Mouse (Mus musculus) embryonic facial prominence, embryonic 13.5 days (tissue): Measurements from ENCODE around the gene Sec14l3. TPM values are rescaled to one million over a fixed set of nuclear protein-coding genes. Genes with fewer than 3 reads are reported as not detected.
A peak's percentile ranks its signal among the peaks of the same experiment; 100 is the strongest.

Experiments used
- ATAC-seq: fragments of 200-750 bp; cut with Nextera tagmentation; 2 replicates; pipeline ENCODE4 v1.8.0; 2017; ENCODE audit warnings: low read depth; ENCODE audit not compliant: insufficient number of reproducible peaks, insufficient read depth, low FRiP score, low TSS enrichment
- H3K27ac ChIP-seq: fragments of 300-500 bp; sonication (generic); 2 replicates; pipeline ENCODE4 v1.5.1; 2015; ENCODE audit warnings: moderate library complexity, mild to moderate bottlenecking, inconsistent platforms
- H3K27me3 ChIP-seq: fragments of 300-500 bp; sonication (generic); 2 replicates; pipeline ENCODE4 v1.6.1; 2015; ENCODE audit warnings: mild to moderate bottlenecking, inconsistent platforms
- H3K36me3 ChIP-seq: fragments of 300-500 bp; sonication (generic); 2 replicates; pipeline ENCODE4 v1.6.1; 2015; ENCODE audit warnings: mild to moderate bottlenecking, inconsistent platforms
- H3K4me1 ChIP-seq: fragments of 300-500 bp; sonication (generic); 2 replicates; pipeline ENCODE4 v1.6.1; 2015; ENCODE audit warnings: inconsistent platforms
- H3K4me2 ChIP-seq: fragments of 300-500 bp; sonication (generic); 2 replicates; pipeline ENCODE4 v1.6.1; 2015; ENCODE audit warnings: moderate library complexity, mild to moderate bottlenecking, inconsistent platforms
- H3K4me3 ChIP-seq: fragments of 300-500 bp; sonication (generic); 2 replicates; pipeline ENCODE4 v1.5.1; 2015; ENCODE audit warnings: mild to moderate bottlenecking, inconsistent platforms
- H3K9ac ChIP-seq: fragments of 300-500 bp; sonication (generic); 2 replicates; pipeline ENCODE4 v1.6.1; 2015; ENCODE audit warnings: mild to moderate bottlenecking, inconsistent platforms
- H3K9me3 ChIP-seq: fragments of 300-500 bp; sonication (generic); 2 replicates; pipeline ENCODE4 v1.6.1; 2016; ENCODE audit warnings: inconsistent platforms
- WGBS: fragments of 180-500 bp; shearing (Covaris S2); methylation state at CpG from one replicate; pipeline ENCODE4 v1.1.7; 2015; ENCODE audit warnings: mixed read lengths; 5-methylcytosine and 5-hydroxymethylcytosine counted together
- polyA plus RNA-seq: library from polyadenylated mRNA; unstranded; fragments of >200 nt; fragmentation: Nextera tagmentation; extraction: Ambion mirVana; gene quantifications from 2 replicates; pipeline ENCODE4 v1.2.1, GENCODE M21; 2015

Gene Sec14l3
- polyA plus RNA-seq, 1 experiment from 2014 or later: not detected

- Histone ChIP-seq H3K9ac (no peak overlapping the region), H3K27ac (no peak overlapping the region), H3K4me2 (no peak overlapping the region), H3K36me3 (no peaks in the 10 kb centered on the region), H3K4me3 (no peak overlapping the region), H3K4me1 (peaks cover 6% of the 10 kb centered on the region; the same call in 1 of the 2 replicates), H3K27me3 (peaks cover 4% of the 10 kb centered on the region; the same call in 1 of the 2 replicates), H3K9me3 (no peaks in the 10 kb centered on the region)
- 87% methylated on average over 4 of the region's 4 CpGs for WGBS
- ATAC-seq: no peak
Observed at GRCm38 (mm10) chr11:4062523-4062922, 2.1 kb upstream of the Sec14l3 start.

- Histone ChIP-seq H3K4me3 (no peak overlapping the region), H3K9me3 (no peaks in the 10 kb centered on the region), H3K27me3 (peaks cover 4% of the 10 kb centered on the region; the same call in 1 of the 2 replicates), H3K27ac (no peak overlapping the region), H3K36me3 (no peaks in the 10 kb centered on the region), H3K9ac (no peak overlapping the region), H3K4me2 (no peak overlapping the region), H3K4me1 (peaks cover 6% of the 10 kb centered on the region; the same call in 1 of the 2 replicates)
- ATAC-seq: no peak
- WGBS: 27% methylated on average over 6 of the region's 6 CpGs
Observed at GRCm38 (mm10) chr11:4062981-4063380, 1.7 kb upstream of the Sec14l3 start.

GRCm38 (mm10) chr11:4069664-4070063 lies 5.0 kb downstream of the Sec14l3 start:
- H3K36me3 ChIP-seq: no peaks in the 10 kb centered on the region
- no peak for ATAC-seq
- H3K4me2 ChIP-seq: no peak overlapping the region
- H3K4me1 ChIP-seq: no peaks in the 10 kb centered on the region
- H3K9ac ChIP-seq: no peak overlapping the region
- peaks cover 4% of the 10 kb centered on the region; the same call in 1 of the 2 replicates for H3K27me3 ChIP-seq
- H3K9me3 ChIP-seq: no peaks in the 10 kb centered on the region
- no peak overlapping the region for H3K4me3 ChIP-seq
- no peak overlapping the region for H3K27ac ChIP-seq
- 61% methylated on average over 1 of the region's 1 CpGs for WGBS

GRCm38 (mm10) chr11:4076633-4077032 lies 12.0 kb downstream of the Sec14l3 start:
- no peaks in the 10 kb centered on the region for H3K9me3 ChIP-seq
- no peak overlapping the region for H3K27ac ChIP-seq
- no peaks in the 10 kb centered on the region for H3K27me3 ChIP-seq
- H3K9ac ChIP-seq: no peak overlapping the region
- WGBS: 10% methylated on average over 8 of the region's 8 CpGs
- no peak for ATAC-seq
- no peak overlapping the region for H3K4me3 ChIP-seq
- H3K36me3 ChIP-seq: no peaks in the 10 kb centered on the region
- H3K4me1 ChIP-seq: no peaks in the 10 kb centered on the region
- no peak overlapping the region for H3K4me2 ChIP-seq

GRCm38 (mm10) chr11:4078267-4078933 lies 13.8 kb downstream of the Sec14l3 start:
- H3K27ac ChIP-seq: no peak overlapping the region

GRCm38 (mm10) chr11:4080219-4080618 lies 15.6 kb downstream of the Sec14l3 start:
- Histone ChIP-seq H3K36me3 (no peaks in the 10 kb centered on the region), H3K4me3 (no peak overlapping the region), H3K27me3 (no peaks in the 10 kb centered on the region), H3K27ac (no peak overlapping the region), H3K4me1 (no peaks in the 10 kb centered on the region), H3K4me2 (no peak overlapping the region), H3K9ac (no peak overlapping the region), H3K9me3 (no peaks in the 10 kb centered on the region)
- ATAC-seq: no peak
- WGBS: 14% methylated on average over 4 of the region's 4 CpGs

More at GRCm38 (mm10) chr11:4078267-4078933, 13.8 kb downstream of the Sec14l3 start:
- no peak for ATAC-seq
- H3K4me3 ChIP-seq: no peak overlapping the region
- no peaks in the 10 kb centered on the region for H3K27me3 ChIP-seq
- H3K4me2 ChIP-seq: no peak overlapping the region
- H3K9ac ChIP-seq: no peak overlapping the region
- no peaks in the 10 kb centered on the region for H3K9me3 ChIP-seq
- H3K36me3 ChIP-seq: no peaks in the 10 kb centered on the region
- 82% methylated on average over 7 of the region's 7 CpGs for WGBS
- H3K4me1 ChIP-seq: no peaks in the 10 kb centered on the region

GRCm38 (mm10) chr11:4083316-4084078 lies 18.9 kb downstream of the Sec14l3 start:
- no peak overlapping the region for H3K9ac ChIP-seq
- H3K27ac ChIP-seq: no peak overlapping the region
- H3K9me3 ChIP-seq: no peaks in the 10 kb centered on the region
- H3K4me3 ChIP-seq: no peak overlapping the region
- H3K27me3 ChIP-seq: no peaks in the 10 kb centered on the region
- H3K4me1 ChIP-seq: no peaks in the 10 kb centered on the region
- ATAC-seq: 0 out of 2 replicates have a peak, but pooled peaks have one; percentile 52
- H3K36me3 ChIP-seq: no peaks in the 10 kb centered on the region
- no peak overlapping the region for H3K4me2 ChIP-seq
- WGBS: 31% methylated on average over 5 of the region's 5 CpGs

- WGBS: 46% methylated on average over 1 of the region's 1 CpGs
- no peak for ATAC-seq
- no peak overlapping the region for H3K9ac ChIP-seq
- peaks cover 4% of the 10 kb centered on the region; the same call in 1 of the 2 replicates for H3K36me3 ChIP-seq
- no peaks in the 10 kb centered on the region for H3K27me3 ChIP-seq
- no peak overlapping the region for H3K4me3 ChIP-seq
- no peak overlapping the region for H3K27ac ChIP-seq
- H3K4me2 ChIP-seq: no peak overlapping the region
- H3K4me1 ChIP-seq: no peaks in the 10 kb centered on the region
- H3K9me3 ChIP-seq: no peaks in the 10 kb centered on the region
Observed at GRCm38 (mm10) chr11:4086246-4086645, 21.6 kb downstream of the Sec14l3 start.

- Histone ChIP-seq H3K9me3 (no peaks in the 10 kb centered on the region), H3K9ac (no peak overlapping the region), H3K4me1 (no peaks in the 10 kb centered on the region), H3K27me3 (no peaks in the 10 kb centered on the region), H3K36me3 (peaks cover 14% of the 10 kb centered on the region; the same call in 1 of the 2 replicates), H3K27ac (no peak overlapping the region), H3K4me3 (no peak overlapping the region), H3K4me2 (no peak overlapping the region)
- ATAC-seq: no peak
- WGBS: 56% methylated on average over 2 of the region's 2 CpGs
Observed at GRCm38 (mm10) chr11:4087267-4087666, 22.6 kb downstream of the Sec14l3 start.

GRCm38 (mm10) chr11:4093459-4094377 lies 29.1 kb downstream of the Sec14l3 start:
- Histone ChIP-seq H3K4me3 (peak overlapping the region; percentile 56; the same call in 1 of the 2 replicates), H3K4me1 (peaks cover 25% of the 10 kb centered on the region), H3K4me2 (peak overlapping the region; percentile 88), H3K27me3 (no peaks in the 10 kb centered on the region), H3K27ac (no peak overlapping the region), H3K9me3 (no peaks in the 10 kb centered on the region), H3K36me3 (peaks cover 15% of the 10 kb centered on the region; the same call in 1 of the 2 replicates), H3K9ac (no peak overlapping the region)
- WGBS: 86% methylated on average over 18 of the region's 18 CpGs
- no peak for ATAC-seq
